Mouse (Mus musculus): ENCODE measurements around the gene Uqcc2. TPM values are rescaled to one million over a fixed set of nuclear protein-coding genes. Genes with fewer than 3 reads are reported as not detected.

Gene Uqcc2
- total RNA-seq, 2 experiments from 2014 or later: 256 to 274 TPM

DNA sequence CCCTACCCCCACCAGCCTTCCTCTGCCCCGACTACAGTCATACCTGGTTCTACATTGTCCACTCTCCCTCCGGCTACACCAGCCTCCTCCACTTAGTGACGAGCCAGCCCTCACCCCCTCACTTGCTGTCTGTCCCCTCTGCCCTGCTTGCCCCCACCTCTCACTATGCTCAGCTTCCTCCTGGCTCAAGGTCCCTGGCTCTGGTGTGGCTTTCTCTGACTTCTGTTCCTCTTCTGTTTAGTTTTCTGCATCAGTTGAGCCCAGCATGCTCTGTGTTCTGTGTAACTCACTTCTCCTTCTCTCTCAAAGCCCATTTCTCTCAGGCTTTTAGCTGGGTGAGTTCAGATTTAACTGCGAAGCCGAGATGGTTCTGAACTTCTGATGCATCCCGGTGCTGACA lies 59.5 kb downstream of the Uqcc2 start:
- no peak for DNase-seq

DNA sequence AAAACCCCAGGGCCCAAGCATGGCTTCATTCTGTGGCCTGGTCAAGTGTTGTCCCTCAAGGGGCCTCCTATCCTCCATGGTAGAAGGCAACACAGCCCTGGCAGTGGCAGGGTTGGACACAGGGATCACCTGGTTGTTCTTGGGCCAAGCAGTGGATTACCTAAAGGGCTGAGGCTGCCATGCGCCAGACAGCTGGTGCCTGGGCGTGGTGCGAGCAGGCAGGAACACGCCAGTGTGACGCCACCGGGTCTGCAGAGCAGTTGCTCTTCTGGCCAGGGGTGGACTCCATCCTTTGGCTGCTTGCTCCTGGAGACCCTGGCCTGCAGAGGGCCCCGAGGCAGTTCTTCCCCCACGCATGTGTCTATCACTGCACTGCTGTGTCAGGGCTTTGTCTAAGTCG lies 59.9 kb downstream of the Uqcc2 start:
- no peak for DNase-seq

DNA sequence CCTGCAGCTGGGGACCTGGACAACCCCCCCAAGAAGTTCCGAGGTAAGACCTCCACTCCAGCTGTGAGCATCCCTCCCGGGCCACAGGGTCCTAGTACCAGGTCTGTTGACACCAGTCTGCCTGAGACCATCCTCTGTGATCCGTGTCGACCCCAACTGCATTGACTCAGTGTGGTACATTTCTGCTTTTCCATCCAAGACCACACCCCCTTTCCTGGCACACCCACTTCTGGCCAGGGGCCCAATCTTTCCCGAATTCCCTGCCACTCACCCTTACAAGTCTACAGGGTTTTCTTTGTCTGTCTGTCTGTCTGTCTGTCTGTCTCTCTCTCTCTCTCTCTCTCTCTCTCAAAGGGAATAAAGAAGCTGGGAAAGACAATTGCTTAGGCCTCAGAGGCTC lies 60.6 kb downstream of the Uqcc2 start:
- no peak for DNase-seq

Small RNA genes lying within 50 kb of the gene (microRNA-seq; reads per million reads assigned to microRNA genes)
- 0 reads per million in 2 experiments for gene Mir7677

Other genes starting within 250 kb of the Uqcc2 start
- 10 to 100 TPM; 15.0 to 15.2 TPM for gene Kifc5b, start 216.8 kb downstream of the Uqcc2 start, total RNA-seq (2021)
- gene Phf1, start 200.9 kb downstream of the Uqcc2 start, total RNA-seq (2021): 1 to 10 TPM; 9.9 to 10.0 TPM
- gene Cuta, start 194.3 kb downstream of the Uqcc2 start, total RNA-seq (2021): 100 to 1,000 TPM in 1 of 2 experiments, 10 to 100 TPM in 1; 97.2 to 106 TPM
- 10 to 100 TPM; 12.6 to 13.4 TPM for gene Syngap1, start 192.7 kb downstream of the Uqcc2 start, total RNA-seq (2021)
- gene Zbtb9, start 160.7 kb downstream of the Uqcc2 start, total RNA-seq (2021): 1 to 10 TPM; 3.9 to 5.5 TPM
- 10 to 100 TPM; 46.8 to 52.4 TPM for gene Bak1, start 104.9 kb downstream of the Uqcc2 start, total RNA-seq (2021)
- gene Itpr3, start 76.6 kb downstream of the Uqcc2 start, total RNA-seq (2021): 1 to 10 TPM; 7.5 to 8.2 TPM
- gene Ip6k3, start 33.9 kb upstream of the Uqcc2 start, total RNA-seq (2021): 1 to 10 TPM; 3.6 to 4.0 TPM
- 10 to 100 TPM; 35.3 to 36.4 TPM for gene Lemd2, start 70.6 kb upstream of the Uqcc2 start, total RNA-seq (2021)